Mouse (Mus musculus): ENCODE data around the gene Wdr93.

Gene Wdr93

DNA sequence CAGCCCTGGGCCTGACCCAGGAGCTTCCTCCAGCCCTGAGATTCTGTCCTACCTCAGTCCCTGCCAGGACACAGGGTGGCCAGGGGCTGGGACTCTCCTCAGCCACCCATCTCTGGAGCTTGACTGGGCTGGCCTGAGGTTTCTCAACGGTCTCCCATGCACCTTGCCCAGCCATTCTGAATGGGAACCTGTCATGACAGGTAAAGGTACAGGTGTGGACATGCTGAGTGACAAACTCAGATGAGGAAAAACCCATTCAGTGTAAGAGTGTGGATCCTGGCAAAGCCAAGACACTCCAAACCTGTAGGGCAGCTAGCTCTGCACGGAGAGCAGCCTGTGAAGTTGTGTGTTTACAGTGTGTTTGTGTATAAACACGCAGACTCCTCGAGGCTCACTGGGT, 57.4 kb downstream of the Wdr93 start:
- no peak for DNase-seq (ENCODE audit: low read depth, low spot score)

DNA sequence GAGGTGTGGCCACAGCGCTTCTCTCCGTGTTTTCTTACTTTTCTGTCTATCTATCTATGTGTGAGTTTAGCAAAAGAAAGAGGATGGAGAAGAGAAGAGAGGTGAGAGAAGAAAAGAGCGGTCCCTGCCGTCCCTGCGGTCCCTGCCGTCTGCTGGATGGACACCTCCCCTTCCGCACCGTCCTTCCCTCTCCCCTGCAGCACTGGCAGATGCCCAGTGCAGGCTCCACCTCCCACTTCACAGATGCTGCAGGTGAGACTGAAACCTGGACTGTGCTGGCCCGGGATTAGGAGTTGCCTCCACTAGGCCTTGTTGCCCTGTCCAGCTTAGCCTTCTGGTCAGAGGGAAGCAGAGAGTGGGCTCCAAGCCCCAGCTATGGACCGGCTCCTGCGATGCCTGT, 58.4 kb downstream of the Wdr93 start:
- no peak for DNase-seq (ENCODE audit: low read depth, low spot score)

DNA sequence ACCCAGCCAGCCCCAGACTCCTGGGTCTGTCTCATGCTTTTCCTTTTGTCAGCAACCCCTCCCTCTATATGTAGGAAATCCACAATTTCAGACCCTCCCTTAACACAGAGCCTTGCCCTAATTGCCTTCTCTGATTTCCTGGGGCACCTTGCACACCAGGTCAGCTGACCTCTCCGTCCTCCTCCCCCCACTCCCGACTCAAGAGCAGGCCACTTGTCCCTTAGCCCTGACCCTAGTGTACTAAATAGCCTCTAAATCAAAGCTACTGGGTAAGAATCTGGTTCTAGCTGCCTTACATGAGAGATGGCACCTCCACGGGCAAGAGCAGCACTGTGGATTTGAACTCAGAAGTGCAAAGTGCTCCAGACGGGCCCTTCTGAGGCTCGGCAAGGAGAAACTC, 59.1 kb downstream of the Wdr93 start:
- DNase-seq (ENCODE audit: low read depth, low spot score), result no peak

DNA sequence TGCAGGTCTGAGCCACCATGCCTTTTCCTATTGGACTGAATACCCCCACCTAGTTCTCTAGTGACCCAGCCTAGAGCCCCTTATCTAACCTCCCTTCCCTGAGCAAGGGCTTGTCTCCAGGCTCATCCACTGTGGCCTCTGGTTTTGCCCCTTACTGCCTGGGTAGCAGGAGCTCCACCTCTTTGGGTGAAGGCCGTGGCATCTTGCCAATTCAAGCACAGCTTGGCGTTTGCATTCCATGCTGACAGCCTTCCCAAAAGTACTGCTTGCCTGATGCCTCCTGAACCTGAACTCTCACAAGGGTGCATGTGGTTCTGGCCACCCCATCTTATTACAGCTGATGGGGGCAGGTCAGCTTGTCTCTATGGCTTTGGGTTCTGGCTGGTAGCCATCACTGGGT, 60.9 kb downstream of the Wdr93 start:
- no peak for DNase-seq (ENCODE audit: low read depth, low spot score)

DNA sequence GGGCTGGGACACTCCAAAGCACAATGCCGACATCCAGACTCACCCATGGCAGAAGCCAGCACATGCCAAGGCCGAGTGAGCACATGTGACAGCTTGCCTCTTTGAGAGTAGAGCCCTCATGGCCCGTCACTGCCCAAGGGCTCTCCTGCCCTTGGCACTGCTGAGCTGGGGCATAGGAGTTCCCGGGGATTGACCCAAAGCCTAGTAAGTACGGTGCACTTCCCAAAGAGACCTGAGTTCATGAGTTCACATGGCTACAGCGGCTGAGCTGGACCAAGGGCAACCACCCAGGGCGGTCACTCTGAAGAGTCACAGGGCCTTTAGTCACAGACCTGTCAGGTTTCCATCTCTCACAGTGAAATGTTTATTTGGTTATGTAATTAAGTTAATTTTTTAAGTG, 65.6 kb downstream of the Wdr93 start:
- no peak for DNase-seq (ENCODE audit: low read depth, low spot score)

GRCm38 (mm10) chr7:79810611-79811506, 67.9 kb downstream of the Wdr93 start, which contains the start of gene Mesp2:
Gene Mesp2 (plus strand): TSS chr7:79810727.
- peak; percentile 75 for DNase-seq (ENCODE audit: low read depth, low spot score)

DNA sequence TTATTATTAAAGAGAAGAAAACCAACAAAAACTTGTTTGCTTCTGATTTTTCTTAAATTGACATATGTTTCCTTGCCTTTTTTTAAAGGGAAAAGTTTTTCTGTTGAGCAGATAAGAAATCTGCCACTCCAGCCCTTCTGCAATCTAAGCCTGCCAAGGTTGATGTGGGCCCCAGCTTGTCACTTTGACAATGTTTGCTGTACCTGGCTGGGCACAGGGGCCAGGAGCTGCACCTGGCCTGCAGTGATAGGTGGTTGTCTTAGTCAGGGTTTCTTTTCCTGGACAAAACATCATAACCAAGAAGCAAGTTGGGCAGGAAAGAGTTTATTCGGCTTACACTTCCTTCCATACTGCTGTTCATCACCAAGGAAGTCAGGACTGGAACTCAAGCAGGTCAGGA, 70.4 kb downstream of the Wdr93 start:
- no peak for DNase-seq (ENCODE audit: low read depth, low spot score)

- DNase-seq (ENCODE audit: low read depth, low spot score), result peak; percentile 83
Observed at GRCm38 (mm10) chr7:79818321-79818720, 75.4 kb downstream of the Wdr93 start.

DNA sequence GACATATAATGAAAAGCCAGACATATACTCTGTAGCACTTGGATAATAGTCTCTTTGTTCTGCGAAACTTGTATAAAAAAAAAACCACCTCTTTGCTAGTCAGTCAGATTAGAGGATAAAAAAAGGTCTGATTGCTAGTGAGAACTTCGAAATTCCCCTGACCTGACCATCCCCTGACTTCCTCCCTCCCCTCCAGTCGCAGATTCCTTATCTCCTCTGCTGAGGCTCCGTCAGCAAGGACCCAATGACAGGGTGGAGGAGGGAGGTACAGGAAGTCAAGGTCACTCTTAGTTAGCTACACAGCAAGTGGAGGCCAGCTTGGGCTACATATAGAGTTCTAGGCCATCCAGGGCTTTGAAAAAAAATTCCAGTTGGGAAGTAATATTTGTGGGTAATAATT, 76.6 kb downstream of the Wdr93 start:
- DNase-seq (ENCODE audit: low read depth, low spot score), result peak; percentile 23

DNA sequence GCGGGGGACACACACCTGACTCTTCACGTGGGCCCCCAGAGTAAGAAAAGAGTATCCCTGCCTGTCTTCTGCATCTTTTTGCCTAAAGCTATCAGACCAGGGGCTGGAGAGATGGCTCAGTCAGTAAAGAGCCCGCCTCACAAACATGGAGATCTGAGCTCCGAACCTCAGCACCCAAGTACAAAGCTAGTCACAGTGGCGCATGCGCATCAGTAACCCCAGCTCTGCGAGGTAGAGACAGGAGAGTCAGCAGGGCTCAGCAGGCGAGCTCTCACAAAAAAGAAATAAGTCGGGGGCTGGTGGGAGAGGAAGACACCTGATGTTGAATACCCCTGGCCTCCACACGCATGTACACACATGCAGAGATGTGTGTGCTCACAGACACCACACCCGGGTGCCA, 77.0 kb downstream of the Wdr93 start:
- peak; percentile 77 for DNase-seq (ENCODE audit: low read depth, low spot score)

DNA sequence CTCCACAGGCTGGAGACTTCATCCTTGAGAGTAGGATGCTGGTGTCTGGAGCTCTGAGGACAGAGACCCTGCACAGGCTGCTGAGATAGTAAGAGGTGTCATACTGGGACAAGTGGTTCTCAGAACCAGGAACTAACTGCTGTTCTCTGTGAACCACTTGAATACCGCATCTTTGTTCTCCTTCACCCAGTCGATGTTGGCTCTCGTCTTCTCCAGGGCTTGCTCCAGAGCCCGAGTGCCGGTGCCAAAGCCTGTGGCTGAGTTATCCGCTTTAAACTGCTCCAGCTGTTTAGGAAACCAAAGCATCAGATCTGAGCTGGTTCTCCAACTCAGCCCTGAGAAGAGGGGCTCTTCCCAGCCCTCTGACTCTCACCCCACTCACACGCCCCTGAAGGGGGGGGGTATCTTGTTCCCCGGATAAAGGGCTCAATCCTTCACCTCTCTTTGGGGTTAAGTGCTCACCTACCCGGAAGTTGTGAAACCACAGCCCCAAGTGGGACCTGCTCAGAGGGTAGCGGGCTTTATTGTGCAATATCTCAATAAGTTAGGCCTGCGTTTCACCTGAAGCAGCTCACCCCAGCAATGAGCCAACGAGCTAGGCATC, 79.2 kb downstream of the Wdr93 start:
- no peak for DNase-seq (ENCODE audit: low read depth, low spot score)

- DNase-seq (ENCODE audit: low read depth, low spot score), result no peak
Observed at GRCm38 (mm10) chr7:79828341-79828740, 85.4 kb downstream of the Wdr93 start.

- no peak for DNase-seq (ENCODE audit: low read depth, low spot score)
Observed at GRCm38 (mm10) chr7:79831145-79831544, 88.2 kb downstream of the Wdr93 start.

DNA sequence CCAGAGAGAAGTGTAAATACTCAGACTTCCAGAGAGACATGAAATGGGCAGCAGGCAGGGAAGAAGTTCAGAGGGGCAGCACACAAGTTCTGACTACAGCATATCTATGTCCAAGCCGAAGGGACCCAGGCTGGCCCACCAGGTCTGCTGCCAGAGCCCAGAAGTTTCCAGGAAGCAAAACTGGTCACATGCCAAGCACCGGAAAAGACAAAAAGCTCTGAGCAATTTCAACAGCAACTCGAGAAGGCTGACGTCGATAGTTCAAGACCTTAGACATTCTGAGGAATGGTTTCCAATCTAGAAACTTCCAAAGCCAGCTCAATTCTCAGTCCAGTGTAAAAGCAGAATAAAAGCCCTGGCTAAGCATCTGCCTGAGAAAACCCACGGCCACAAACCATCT, 88.6 kb downstream of the Wdr93 start:
- DNase-seq (ENCODE audit: low read depth, low spot score), result no peak

- DNase-seq (ENCODE audit: low read depth, low spot score), result no peak
Observed at GRCm38 (mm10) chr7:79832980-79833379, 90.0 kb downstream of the Wdr93 start.

DNA sequence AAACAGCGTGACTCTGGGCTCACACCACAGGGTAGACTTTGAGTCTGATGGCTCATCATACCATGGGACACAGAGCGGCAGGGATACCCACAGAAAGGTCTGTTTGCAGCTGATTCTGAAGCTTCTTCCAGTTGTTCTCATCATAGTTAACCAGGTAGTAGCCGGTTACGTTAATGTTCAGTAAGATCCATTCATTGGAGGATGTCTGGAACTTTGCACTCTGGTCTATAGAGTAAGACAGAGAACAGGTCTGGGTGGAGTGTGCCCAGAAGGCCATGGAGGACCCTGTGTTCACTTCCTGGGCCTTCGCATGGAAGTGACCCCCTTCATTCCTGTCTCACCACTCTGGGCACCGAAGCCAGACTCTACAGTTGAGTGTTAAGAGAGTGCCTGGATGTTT, 92.2 kb downstream of the Wdr93 start:
- DNase-seq (ENCODE audit: low read depth, low spot score), result no peak

Measured in R1 (cell line).